Mouse (Mus musculus) E14TG2a.4 (cell line): ENCODE results near the gene Ube2b.

Experiments used
- CTCF ChIP-seq: conservative IDR thresholded peaks from 2 replicates; pipeline ENCODE4 v1.5.1; 2014; ENCODE audit warnings: low read length
- NANOG ChIP-seq: IDR thresholded peaks from 2 replicates; pipeline ENCODE4 v1.6.1; 2014; ENCODE audit warnings: borderline replicate concordance, low read length, mixed read lengths

DNA sequence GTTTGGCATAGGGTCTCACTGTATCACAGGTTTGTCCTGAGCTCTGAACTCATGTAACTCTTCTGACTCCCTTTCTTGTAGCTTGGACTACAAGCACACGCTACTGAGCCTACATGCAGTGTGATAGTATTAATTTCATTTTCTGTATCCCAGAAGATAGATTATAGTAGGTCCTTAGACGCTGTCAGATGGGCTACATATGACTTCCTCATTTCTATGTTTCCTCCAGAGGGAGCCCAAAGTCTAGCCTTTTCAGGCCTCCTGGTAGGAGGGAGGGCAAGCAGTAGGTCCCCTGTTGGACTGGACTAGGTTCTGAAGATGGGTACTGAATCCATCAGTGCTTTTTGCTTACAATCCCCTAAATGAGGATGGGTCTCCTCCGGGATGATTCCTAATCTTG, 42.7 kb upstream of the Ube2b start:
- no peak for TF ChIP-seq CTCF
- TF ChIP-seq NANOG: no peak
